In genomic region chr14:29040606-29041364, GRCm38 (mm10) we compare ENCODE assay signal across 9 mouse cellular contexts. TPM values are rescaled to one million over a fixed set of nuclear protein-coding genes. Genes with fewer than 3 reads are reported as not detected.
DNase-seq lines count a peak whose midpoint lies in the region; ATAC-seq and TF ChIP-seq lines count a peak whose summit lies in the region.
"Had no signal": no experiment of that assay in that cellular context is flagged by ENCODE, and none has a peak within 500 bp of the region (broad histone marks: within the 10 kb centered on the region; RNA-seq: fewer than 3 reads in every experiment).

No protein-coding gene starts in this region.

- no peaks in the 10 kb centered on the region for H3K27me3 ChIP-seq in heart, embryonic 15.5 days
- H3K27me3 ChIP-seq in heart, embryonic 11.5 days (ENCODE audit: control insufficient read depth, insufficient read depth, low read length): no peaks in the 10 kb centered on the region
- H3K27me3 ChIP-seq in midbrain, postnatal 0 days (ENCODE audit: insufficient read depth, low read length): no peaks in the 10 kb centered on the region
- no peaks in the 10 kb centered on the region for H3K27me3 ChIP-seq in midbrain, embryonic 13.5 days
- no peaks in the 10 kb centered on the region; the same call in 1 of the 2 replicates for H3K27me3 ChIP-seq in forebrain, postnatal 0 days (ENCODE audit: insufficient read depth, low read length)
- no peaks in the 10 kb centered on the region for H3K27me3 ChIP-seq in neural tube, embryonic 13.5 days

- H3K9me3 ChIP-seq in heart, embryonic 15.5 days (replicated peaks): no peaks in the 10 kb centered on the region
- no peaks in the 10 kb centered on the region for H3K9me3 ChIP-seq in heart, embryonic 11.5 days (replicated peaks; ENCODE audit: control insufficient read depth, low read length)
- no peaks in the 10 kb centered on the region for H3K9me3 ChIP-seq in midbrain, postnatal 0 days (ENCODE audit: low read length)
- H3K9me3 ChIP-seq in midbrain, embryonic 13.5 days: no peaks in the 10 kb centered on the region
- H3K9me3 ChIP-seq in forebrain, postnatal 0 days (ENCODE audit: low read length): no peaks in the 10 kb centered on the region
- H3K9me3 ChIP-seq in neural tube, embryonic 13.5 days: no peaks in the 10 kb centered on the region

- H3K4me2 ChIP-seq in heart, embryonic 15.5 days: no peak overlapping the region
- H3K4me2 ChIP-seq in heart, embryonic 11.5 days: no peak overlapping the region
- no peak overlapping the region for H3K4me2 ChIP-seq in midbrain, postnatal 0 days (ENCODE audit: low read depth, low read length, poor library complexity, severe bottlenecking)
- H3K4me2 ChIP-seq in midbrain, embryonic 13.5 days (replicated peaks): no peak overlapping the region
- no peak overlapping the region for H3K4me2 ChIP-seq in forebrain, postnatal 0 days (ENCODE audit: low read depth)
- no peak overlapping the region for H3K4me2 ChIP-seq in neural tube, embryonic 13.5 days

- no peak for TF ChIP-seq CTCF in midbrain, postnatal 0 days (IDR thresholded peaks at IDR 0.05)
- no peak for TF ChIP-seq CTCF in forebrain, postnatal 0 days (IDR thresholded peaks at IDR 0.05; ENCODE audit: low read depth)

- H3K27ac ChIP-seq in heart, embryonic 15.5 days: peak overlapping the region; percentile 43; the same call in 1 of the 2 replicates
- H3K27ac ChIP-seq in heart, embryonic 11.5 days (ENCODE audit: low read depth, low read length): no peak overlapping the region
- H3K27ac ChIP-seq in midbrain, postnatal 0 days (ENCODE audit: low read depth, low read length): no peak overlapping the region
- H3K27ac ChIP-seq in midbrain, embryonic 13.5 days: no peak overlapping the region
- no peak overlapping the region for H3K27ac ChIP-seq in forebrain, postnatal 0 days (ENCODE audit: low read depth, low read length)
- H3K27ac ChIP-seq in neural tube, embryonic 13.5 days (replicated peaks): peak overlapping the region; percentile 42

- no peak for ATAC-seq in heart, embryonic 15.5 days (replicated peaks; ENCODE audit: insufficient number of reproducible peaks, insufficient read depth, low FRiP score, low read depth)
- no peak for ATAC-seq in heart, embryonic 11.5 days (replicated peaks; ENCODE audit: insufficient number of reproducible peaks, low FRiP score, low TSS enrichment)
- ATAC-seq in midbrain, postnatal 0 days (ENCODE audit: low FRiP score): no peak
- no peak for ATAC-seq in midbrain, embryonic 13.5 days
- ATAC-seq in forebrain, postnatal 0 days: peak; percentile 66
- peak; percentile 89; the same call in 1 of the 2 replicates for ATAC-seq in neural tube, embryonic 13.5 days (ENCODE audit: low read depth)
- no peak for ATAC-seq in megakaryocyte-erythroid progenitor cell, adult 5-6 weeks (replicated peaks; ENCODE audit: low FRiP score, low TSS enrichment, poor library complexity, severe bottlenecking)
- ATAC-seq: inflammation-experienced regulatory T-cells, adult 6 months had no signal

- no peak overlapping the region for H3K4me3 ChIP-seq in heart, embryonic 15.5 days
- no peak overlapping the region for H3K4me3 ChIP-seq in heart, embryonic 11.5 days (ENCODE audit: low read depth, low read length)
- H3K4me3 ChIP-seq in midbrain, postnatal 0 days (ENCODE audit: low read depth, low read length): no peak overlapping the region
- H3K4me3 ChIP-seq in midbrain, embryonic 13.5 days (replicated peaks): no peak overlapping the region
- no peak overlapping the region for H3K4me3 ChIP-seq in forebrain, postnatal 0 days (ENCODE audit: low read depth, low read length)
- H3K4me3 ChIP-seq in neural tube, embryonic 13.5 days: no peak overlapping the region

- no peak overlapping the region for H3K9ac ChIP-seq in heart, embryonic 15.5 days
- no peak overlapping the region for H3K9ac ChIP-seq in heart, embryonic 11.5 days (ENCODE audit: low read depth, low read length)
- no peak overlapping the region for H3K9ac ChIP-seq in midbrain, postnatal 0 days (replicated peaks; ENCODE audit: low read length, poor library complexity, severe bottlenecking)
- H3K9ac ChIP-seq in midbrain, embryonic 13.5 days (replicated peaks): no peak overlapping the region
- H3K9ac ChIP-seq in forebrain, postnatal 0 days: no peak overlapping the region
- no peak overlapping the region for H3K9ac ChIP-seq in neural tube, embryonic 13.5 days

- 60% methylated on average over 9 of the region's 9 CpGs for WGBS in heart, embryonic 15.5 days
- WGBS in heart, embryonic 11.5 days (ENCODE audit: insufficient replicate concordance): 61% methylated on average over 9 of the region's 9 CpGs
- 75% methylated on average over 9 of the region's 9 CpGs for WGBS in midbrain, postnatal 0 days
- WGBS in midbrain, embryonic 13.5 days: 83% methylated on average over 9 of the region's 9 CpGs
- WGBS in forebrain, postnatal 0 days: 35% methylated on average over 9 of the region's 9 CpGs
- 31% methylated on average over 9 of the region's 9 CpGs for WGBS in neural tube, embryonic 13.5 days

- peak; percentile 85 for DNase-seq in midbrain, postnatal 0 days (ENCODE audit: low spot score)
- peak; percentile 63 for DNase-seq in forebrain, postnatal 0 days
- DNase-seq in frontal cortex, postnatal 14 days (ENCODE audit: low spot score in 2 of 2): no peak

- H3K36me3 ChIP-seq in heart, embryonic 15.5 days: no peaks in the 10 kb centered on the region
- H3K36me3 ChIP-seq in heart, embryonic 11.5 days (ENCODE audit: control insufficient read depth, insufficient read depth, low read length): no peaks in the 10 kb centered on the region
- H3K36me3 ChIP-seq in midbrain, postnatal 0 days (ENCODE audit: insufficient read depth, low read length): no peaks in the 10 kb centered on the region
- no peaks in the 10 kb centered on the region for H3K36me3 ChIP-seq in midbrain, embryonic 13.5 days
- no peaks in the 10 kb centered on the region; the same call in 1 of the 2 replicates for H3K36me3 ChIP-seq in forebrain, postnatal 0 days (ENCODE audit: insufficient read depth)
- H3K36me3 ChIP-seq in neural tube, embryonic 13.5 days: no peaks in the 10 kb centered on the region

- peaks cover 20% of the 10 kb centered on the region; the same call in 1 of the 2 replicates for H3K4me1 ChIP-seq in heart, embryonic 15.5 days (replicated peaks)
- H3K4me1 ChIP-seq in heart, embryonic 11.5 days (ENCODE audit: control insufficient read depth, insufficient read depth, low read length): peaks cover 16% of the 10 kb centered on the region
- no peaks in the 10 kb centered on the region for H3K4me1 ChIP-seq in midbrain, postnatal 0 days (ENCODE audit: insufficient read depth, low read length)
- H3K4me1 ChIP-seq in midbrain, embryonic 13.5 days (replicated peaks): no peaks in the 10 kb centered on the region
- no peaks in the 10 kb centered on the region for H3K4me1 ChIP-seq in forebrain, postnatal 0 days (ENCODE audit: insufficient read depth)
- peaks cover 17% of the 10 kb centered on the region for H3K4me1 ChIP-seq in neural tube, embryonic 13.5 days (replicated peaks)

RNA-seq across cellular contexts. Expression of gene Lrtm1, which starts 22.8 kb away (rescaled TPM):
- polyA plus RNA-seq in heart, embryonic 15.5 days (2015; fragmentation: Nextera tagmentation; extraction: Ambion mirVana): 0.76 and 1.0 TPM in 2 replicates
- polyA plus RNA-seq in heart, embryonic 11.5 days (2014; fragmentation: Nextera tagmentation; extraction: Ambion mirVana): 0.80 and 0.92 TPM in 2 replicates
- not detected in 2 replicates for total RNA-seq in midbrain, postnatal 0 days (2014; rRNA removed)
- 0.12 TPM in 2 replicates for polyA plus RNA-seq in midbrain, postnatal 0 days (2015; fragmentation: Nextera tagmentation; extraction: Ambion mirVana)
- 0.19 and 0.41 TPM in 2 replicates for polyA plus RNA-seq in midbrain, embryonic 13.5 days (2015; fragmentation: Nextera tagmentation; extraction: Ambion mirVana)
- under 0.01 TPM in 1 of 2 replicates, not detected in the other for total RNA-seq in forebrain, postnatal 0 days (2014; rRNA removed)
- polyA plus RNA-seq in forebrain, postnatal 0 days (2015; fragmentation: Nextera tagmentation; extraction: Ambion mirVana): 0.02 TPM in 1 of 2 replicates, not detected in the other
- polyA plus RNA-seq in neural tube, embryonic 13.5 days (2015; fragmentation: Nextera tagmentation; extraction: Ambion mirVana): 0.23 and 0.24 TPM in 2 replicates
- total RNA-seq in megakaryocyte-erythroid progenitor cell, adult 5-6 weeks (2014; fragmentation: Nextera tagmentation): not detected in 2 replicates
- total RNA-seq in megakaryocyte-erythroid progenitor cell, adult 5-6 weeks (2017): not detected in 2 replicates
- polyA plus RNA-seq: inflammation-experienced regulatory T-cells, adult 6 months had no signal

Comparison
In these comparisons a context has a peak if more than half of its experiments do, and no peak if none do; other contexts are left out.
1. H3K27ac ChIP-seq: peak in heart, embryonic 15.5 days (single experiment) and neural tube, embryonic 13.5 days (single experiment); none in heart, embryonic 11.5 days (single experiment), midbrain, postnatal 0 days (single experiment), midbrain, embryonic 13.5 days (single experiment) and forebrain, postnatal 0 days (single experiment).
2. ATAC-seq: peak in forebrain, postnatal 0 days (single experiment) and neural tube, embryonic 13.5 days (single experiment); none in heart, embryonic 15.5 days (single experiment), heart, embryonic 11.5 days (single experiment), midbrain, postnatal 0 days (single experiment), midbrain, embryonic 13.5 days (single experiment) and megakaryocyte-erythroid progenitor cell, adult 5-6 weeks (single experiment).
3. DNase-seq: peak in midbrain, postnatal 0 days (single experiment) and forebrain, postnatal 0 days (single experiment); none in frontal cortex, postnatal 14 days (0 of 2).